8 mouse cellular contexts compared by ENCODE assay signal in genomic region chrX:134807833-134808754, GRCm38 (mm10). TPM values are rescaled to one million over a fixed set of nuclear protein-coding genes. Genes with fewer than 3 reads are reported as not detected.
DNase-seq lines count a peak whose midpoint lies in the region; ATAC-seq lines count a peak whose summit lies in the region.

No protein-coding gene starts in this region.

- peaks cover 8% of the 10 kb centered on the region; the same call in 1 of the 2 replicates for H3K36me3 ChIP-seq in intestine, embryonic 14.5 days (ENCODE audit: control insufficient read depth, insufficient read depth, low read length)
- peaks cover 17% of the 10 kb centered on the region for H3K36me3 ChIP-seq in limb, embryonic 12.5 days
- peaks cover 16% of the 10 kb centered on the region for H3K36me3 ChIP-seq in midbrain, embryonic 14.5 days (ENCODE audit: control insufficient read depth, insufficient read depth, low read length)

- H3K4me2 ChIP-seq in intestine, embryonic 14.5 days (ENCODE audit: low read length): peak overlapping the region; percentile 42
- peak overlapping the region; percentile 59 for H3K4me2 ChIP-seq in limb, embryonic 12.5 days
- peak overlapping the region; percentile 59 for H3K4me2 ChIP-seq in midbrain, embryonic 14.5 days (ENCODE audit: low read length)

- DNase-seq in heart, adult 11 months: peak; percentile 94
- no peak for DNase-seq in heart, postnatal 25 days (ENCODE audit: low spot score)
- peak; percentile 10 for DNase-seq in cerebellum, adult 8-10 months
- DNase-seq in frontal cortex, postnatal 14 days (ENCODE audit: low spot score in 2 of 2): peak; percentile 14 to 20
- DNase-seq in intestine, embryonic 14.5 days (ENCODE audit: low spot score): peak; percentile 56
- peak; percentile 79 for DNase-seq in midbrain, embryonic 14.5 days
- peak; percentile 54 for DNase-seq in testis, postnatal 10 days (ENCODE audit: low spot score)

- H3K27ac ChIP-seq in intestine, embryonic 14.5 days (ENCODE audit: low read depth): peak overlapping the region; percentile 62
- H3K27ac ChIP-seq in limb, embryonic 12.5 days: peak overlapping the region; percentile 86
- H3K27ac ChIP-seq in midbrain, embryonic 14.5 days (replicated peaks; ENCODE audit: low read depth, low read length): peak overlapping the region; percentile 87

- H3K9me3 ChIP-seq in intestine, embryonic 14.5 days (ENCODE audit: control insufficient read depth, low read length): no peaks in the 10 kb centered on the region
- H3K9me3 ChIP-seq in limb, embryonic 12.5 days: no peaks in the 10 kb centered on the region
- H3K9me3 ChIP-seq in midbrain, embryonic 14.5 days (ENCODE audit: control insufficient read depth, low read length): no peaks in the 10 kb centered on the region

- peak overlapping the region; percentile 56 for H3K9ac ChIP-seq in intestine, embryonic 14.5 days (ENCODE audit: low read length)
- peak overlapping the region; percentile 63 for H3K9ac ChIP-seq in limb, embryonic 12.5 days (replicated peaks)
- H3K9ac ChIP-seq in midbrain, embryonic 14.5 days (replicated peaks; ENCODE audit: low read length): peak overlapping the region; percentile 71

- intact Hi-C loops in heart, postnatal 25 days (cut with DNase I): no loop called here

- 16% methylated on average over 27 of the region's 28 CpGs for WGBS in intestine, embryonic 14.5 days
- 18% methylated on average over 28 of the region's 28 CpGs for WGBS in limb, embryonic 12.5 days
- 21% methylated on average over 28 of the region's 28 CpGs for WGBS in midbrain, embryonic 14.5 days

- ATAC-seq in intestine, embryonic 14.5 days (replicated peaks; ENCODE audit: low FRiP score, low TSS enrichment, low read depth): peak; percentile 73
- ATAC-seq in limb, embryonic 12.5 days (ENCODE audit: insufficient number of reproducible peaks, insufficient read depth, low FRiP score, low TSS enrichment, low read depth): peak; percentile 63
- peak; percentile 77 for ATAC-seq in midbrain, embryonic 14.5 days (ENCODE audit: low FRiP score, low TSS enrichment)

- no peaks in the 10 kb centered on the region for H3K27me3 ChIP-seq in intestine, embryonic 14.5 days (replicated peaks; ENCODE audit: control insufficient read depth, insufficient read depth, low read length)
- peaks cover 58% of the 10 kb centered on the region for H3K27me3 ChIP-seq in limb, embryonic 12.5 days
- no peaks in the 10 kb centered on the region for H3K27me3 ChIP-seq in midbrain, embryonic 14.5 days (ENCODE audit: control insufficient read depth, insufficient read depth, low read length)

- H3K4me3 ChIP-seq in intestine, embryonic 14.5 days (ENCODE audit: low read depth, low read length): peak overlapping the region; percentile 55
- H3K4me3 ChIP-seq in limb, embryonic 12.5 days (replicated peaks): peak overlapping the region; percentile 57
- peak overlapping the region; percentile 59 for H3K4me3 ChIP-seq in midbrain, embryonic 14.5 days (replicated peaks; ENCODE audit: low read depth, low read length)

- no peaks in the 10 kb centered on the region for H3K4me1 ChIP-seq in intestine, embryonic 14.5 days (replicated peaks; ENCODE audit: control insufficient read depth, insufficient read depth, low read length)
- no peaks in the 10 kb centered on the region for H3K4me1 ChIP-seq in limb, embryonic 12.5 days (replicated peaks)
- H3K4me1 ChIP-seq in midbrain, embryonic 14.5 days (ENCODE audit: control insufficient read depth, insufficient read depth, low read length): no peaks in the 10 kb centered on the region

RNA-seq across cellular contexts. Expression of gene Armcx2, which starts 0.9 kb away (rescaled TPM):
- 1 to 10 TPM; 8.1 to 8.8 TPM for total RNA-seq in heart, postnatal 25 days (2021)
- 49.5 and 55.9 TPM in 2 replicates for polyA plus RNA-seq in intestine, embryonic 14.5 days (2014; fragmentation: Nextera tagmentation; extraction: Ambion mirVana)
- polyA plus RNA-seq in limb, embryonic 12.5 days (2016; fragmentation: Nextera tagmentation; extraction: Ambion mirVana): 85.2 and 90.7 TPM in 2 replicates
- polyA plus RNA-seq in midbrain, embryonic 14.5 days (2014; fragmentation: Nextera tagmentation; extraction: Ambion mirVana): 81.8 and 90.9 TPM in 2 replicates

RNA-seq across cellular contexts. Expression of gene Armcx3, which starts 51.7 kb away (rescaled TPM):
- total RNA-seq in heart, postnatal 25 days (2021): 10 to 100 TPM; 21.0 to 23.4 TPM
- polyA plus RNA-seq in intestine, embryonic 14.5 days (2014; fragmentation: Nextera tagmentation; extraction: Ambion mirVana): 68.2 and 72.7 TPM in 2 replicates
- polyA plus RNA-seq in limb, embryonic 12.5 days (2016; fragmentation: Nextera tagmentation; extraction: Ambion mirVana): 60.1 and 63.6 TPM in 2 replicates
- polyA plus RNA-seq in midbrain, embryonic 14.5 days (2014; fragmentation: Nextera tagmentation; extraction: Ambion mirVana): 57.3 and 69.9 TPM in 2 replicates

RNA-seq across cellular contexts. Expression of gene Armcx6, which starts 56.9 kb away (rescaled TPM):
- total RNA-seq in heart, postnatal 25 days (2021): 1 to 10 TPM in 1 of 2 experiments, under 1 TPM in 1; 0.60 to 1.3 TPM
- 21.6 and 22.7 TPM in 2 replicates for polyA plus RNA-seq in intestine, embryonic 14.5 days (2014; fragmentation: Nextera tagmentation; extraction: Ambion mirVana)
- 31.0 and 35.9 TPM in 2 replicates for polyA plus RNA-seq in limb, embryonic 12.5 days (2016; fragmentation: Nextera tagmentation; extraction: Ambion mirVana)
- polyA plus RNA-seq in midbrain, embryonic 14.5 days (2014; fragmentation: Nextera tagmentation; extraction: Ambion mirVana): 38.1 and 41.8 TPM in 2 replicates
